Mouse (Mus musculus) limb, embryonic 15.5 days (tissue): ENCODE measurements around the gene Tecta. TPM values are rescaled to one million over a fixed set of nuclear protein-coding genes. Genes with fewer than 3 reads are reported as not detected.

Experiments used
- ATAC-seq: fragments of 200-750 bp; cut with Nextera tagmentation; 2 replicates; pipeline ENCODE4 v1.8.0; 2017; ENCODE audit warnings: low read depth, moderate TSS enrichment; ENCODE audit not compliant: insufficient number of reproducible peaks, low FRiP score, low TSS enrichment
- H3K27ac ChIP-seq: fragments of 300-500 bp; sonication (generic); 2 replicates; pipeline ENCODE4 v1.5.1; 2015; ENCODE audit warnings: moderate library complexity, mild to moderate bottlenecking, inconsistent platforms
- H3K27me3 ChIP-seq: fragments of 300-500 bp; sonication (generic); 2 replicates; pipeline ENCODE4 v1.6.1; 2015; ENCODE audit warnings: inconsistent platforms
- H3K36me3 ChIP-seq: fragments of 300-500 bp; sonication (generic); 2 replicates; pipeline ENCODE4 v1.6.1; 2015; ENCODE audit warnings: inconsistent platforms
- H3K4me1 ChIP-seq: fragments of 300-500 bp; sonication (generic); 2 replicates; pipeline ENCODE4 v1.6.1; 2015; ENCODE audit warnings: inconsistent platforms
- H3K4me2 ChIP-seq: fragments of 300-500 bp; sonication (generic); 2 replicates; pipeline ENCODE4 v1.6.1; 2015; ENCODE audit warnings: mild to moderate bottlenecking, inconsistent platforms
- H3K4me3 ChIP-seq: fragments of 300-500 bp; sonication (generic); 2 replicates; pipeline ENCODE4 v1.5.1; 2015; ENCODE audit warnings: mild to moderate bottlenecking, inconsistent platforms
- H3K9ac ChIP-seq: fragments of 300-500 bp; sonication (generic); 2 replicates; pipeline ENCODE4 v1.6.1; 2015; ENCODE audit warnings: inconsistent platforms
- H3K9me3 ChIP-seq: fragments of 300-500 bp; sonication (generic); 2 replicates; pipeline ENCODE4 v1.6.1; 2016; ENCODE audit warnings: inconsistent platforms
- WGBS: fragments of 180-500 bp; shearing (Covaris S2); methylation state at CpG from one replicate; pipeline ENCODE4 v1.1.7; 2015; 5-methylcytosine and 5-hydroxymethylcytosine counted together
- polyA plus RNA-seq: library from polyadenylated mRNA; unstranded; fragments of >200 nt; fragmentation: Nextera tagmentation; extraction: Ambion mirVana; gene quantifications from 2 replicates; pipeline ENCODE4 v1.2.1, GENCODE M21; 2015

The Tecta gene
- polyA plus RNA-seq, 1 experiment from 2014 or later, result 0.20 TPM

- H3K9me3 ChIP-seq, result no peaks in the 10 kb centered on the region
- H3K27ac ChIP-seq, result no peak overlapping the region
- no peak overlapping the region for H3K4me3 ChIP-seq
- no peak overlapping the region for H3K9ac ChIP-seq
- no peaks in the 10 kb centered on the region for H3K27me3 ChIP-seq
- H3K4me2 ChIP-seq, result no peak overlapping the region
- H3K36me3 ChIP-seq, result peaks cover 27% of the 10 kb centered on the region
- WGBS, result 51% methylated on average over 12 of the region's 12 CpGs
- no peak for ATAC-seq
- H3K4me1 ChIP-seq, result no peaks in the 10 kb centered on the region; the same call in 1 of the 2 replicates
These were observed 17.7 kb upstream of the Tecta start for GRCm38 (mm10) chr9:42417352-42417952.

GRCm38 (mm10) chr9:42415184-42415583 is 15.5 kb upstream of the Tecta start:
- no peak overlapping the region for H3K27ac ChIP-seq

GRCm38 (mm10) chr9:42413345-42413744 is 13.6 kb upstream of the Tecta start:
- Histone ChIP-seq H3K9me3 (no peaks in the 10 kb centered on the region), H3K4me2 (no peak overlapping the region), H3K4me1 (no peaks in the 10 kb centered on the region; the same call in 1 of the 2 replicates), H3K9ac (no peak overlapping the region), H3K4me3 (no peak overlapping the region), H3K27me3 (no peaks in the 10 kb centered on the region), H3K27ac (no peak overlapping the region), H3K36me3 (peaks cover 9% of the 10 kb centered on the region; the same call in 1 of the 2 replicates)
- 77% methylated on average over 12 of the region's 12 CpGs for WGBS
- ATAC-seq, result no peak

More at GRCm38 (mm10) chr9:42415184-42415583, 15.5 kb upstream of the Tecta start:
- H3K9ac ChIP-seq, result no peak overlapping the region
- whole genome bisulfite sequencing, result 33% methylated on average over 1 of the region's 1 CpGs
- H3K4me1 ChIP-seq, result no peaks in the 10 kb centered on the region; the same call in 1 of the 2 replicates
- no peak for ATAC-seq
- peaks cover 11% of the 10 kb centered on the region for H3K36me3 ChIP-seq
- H3K4me2 ChIP-seq, result no peak overlapping the region
- no peaks in the 10 kb centered on the region for H3K27me3 ChIP-seq
- H3K9me3 ChIP-seq, result no peaks in the 10 kb centered on the region
- no peak overlapping the region for H3K4me3 ChIP-seq

GRCm38 (mm10) chr9:42411296-42411695 is 11.6 kb upstream of the Tecta start:
- Histone ChIP-seq H3K4me3 (no peak overlapping the region), H3K4me1 (no peaks in the 10 kb centered on the region; the same call in 1 of the 2 replicates), H3K27ac (no peak overlapping the region), H3K36me3 (peaks cover 9% of the 10 kb centered on the region; the same call in 1 of the 2 replicates), H3K4me2 (no peak overlapping the region), H3K9ac (no peak overlapping the region), H3K27me3 (no peaks in the 10 kb centered on the region), H3K9me3 (no peaks in the 10 kb centered on the region)
- no peak for ATAC-seq
- WGBS, result 90% methylated on average over 6 of the region's 6 CpGs

- no peak overlapping the region for H3K4me3 ChIP-seq
- H3K36me3 ChIP-seq, result no peaks in the 10 kb centered on the region
- H3K27me3 ChIP-seq, result no peaks in the 10 kb centered on the region
- no peaks in the 10 kb centered on the region for H3K9me3 ChIP-seq
- no peak overlapping the region for H3K27ac ChIP-seq
- no peak overlapping the region for H3K9ac ChIP-seq
- WGBS, result 79% methylated on average over 4 of the region's 4 CpGs
- ATAC-seq, result no peak
- H3K4me2 ChIP-seq, result no peak overlapping the region
- H3K4me1 ChIP-seq, result no peaks in the 10 kb centered on the region
These were observed 6.0 kb upstream of the Tecta start for GRCm38 (mm10) chr9:42405736-42406135.

- Histone ChIP-seq H3K4me2 (no peak overlapping the region), H3K4me1 (no peaks in the 10 kb centered on the region), H3K9ac (no peak overlapping the region), H3K36me3 (no peaks in the 10 kb centered on the region), H3K9me3 (no peaks in the 10 kb centered on the region), H3K27ac (no peak overlapping the region), H3K27me3 (no peaks in the 10 kb centered on the region), H3K4me3 (no peak overlapping the region)
- no peak for ATAC-seq
- WGBS, result 78% methylated on average over 6 of the region's 6 CpGs
These were observed 1.8 kb upstream of the Tecta start for GRCm38 (mm10) chr9:42401486-42401885.

- Histone ChIP-seq H3K27me3 (no peaks in the 10 kb centered on the region), H3K4me2 (no peak overlapping the region), H3K9ac (no peak overlapping the region), H3K4me1 (no peaks in the 10 kb centered on the region; the same call in 1 of the 2 replicates), H3K4me3 (no peak overlapping the region), H3K36me3 (no peaks in the 10 kb centered on the region), H3K27ac (no peak overlapping the region), H3K9me3 (no peaks in the 10 kb centered on the region)
- no peak for ATAC-seq
- WGBS, result 58% methylated on average over 2 of the region's 2 CpGs
These were observed 3.6 kb downstream of the Tecta start for GRCm38 (mm10) chr9:42396141-42396540.

- Histone ChIP-seq H3K4me2 (no peak overlapping the region), H3K9ac (no peak overlapping the region), H3K27ac (no peak overlapping the region), H3K36me3 (no peaks in the 10 kb centered on the region), H3K4me3 (no peak overlapping the region), H3K27me3 (no peaks in the 10 kb centered on the region), H3K4me1 (peaks cover 6% of the 10 kb centered on the region; the same call in 1 of the 2 replicates), H3K9me3 (no peaks in the 10 kb centered on the region)
- ATAC-seq, result no peak
- WGBS, result 57% methylated on average over 6 of the region's 6 CpGs
These were observed 4.8 kb downstream of the Tecta start for GRCm38 (mm10) chr9:42394903-42395302.

- Histone ChIP-seq H3K9ac (no peak overlapping the region), H3K4me3 (no peak overlapping the region), H3K4me1 (peaks cover 6% of the 10 kb centered on the region; the same call in 1 of the 2 replicates), H3K27me3 (no peaks in the 10 kb centered on the region), H3K4me2 (no peak overlapping the region), H3K9me3 (no peaks in the 10 kb centered on the region), H3K27ac (no peak overlapping the region), H3K36me3 (no peaks in the 10 kb centered on the region)
- 68% methylated on average over 8 of the region's 8 CpGs for WGBS
- no peak for ATAC-seq
These were observed 5.4 kb downstream of the Tecta start for GRCm38 (mm10) chr9:42394321-42394720.

- Histone ChIP-seq H3K9me3 (no peaks in the 10 kb centered on the region), H3K4me1 (peaks cover 6% of the 10 kb centered on the region; the same call in 1 of the 2 replicates), H3K9ac (no peak overlapping the region), H3K36me3 (no peaks in the 10 kb centered on the region), H3K4me2 (no peak overlapping the region), H3K27ac (no peak overlapping the region), H3K27me3 (0 out of 2 replicates have a peak, but pooled peaks cover under 1% of the 10 kb centered on the region), H3K4me3 (no peak overlapping the region)
- 40% methylated on average over 6 of the region's 6 CpGs for WGBS
- ATAC-seq, result no peak
These were observed 6.8 kb downstream of the Tecta start for GRCm38 (mm10) chr9:42392927-42393326.

GRCm38 (mm10) chr9:42388490-42388889 is 11.2 kb downstream of the Tecta start:
- no peak for ATAC-seq
- Histone ChIP-seq H3K4me2 (no peak overlapping the region), H3K9me3 (no peaks in the 10 kb centered on the region), H3K4me1 (peaks cover 9% of the 10 kb centered on the region; the same call in 1 of the 2 replicates), H3K27me3 (peaks cover 4% of the 10 kb centered on the region; the same call in 1 of the 2 replicates), H3K4me3 (no peak overlapping the region), H3K36me3 (no peaks in the 10 kb centered on the region), H3K27ac (no peak overlapping the region), H3K9ac (no peak overlapping the region)
- 48% methylated on average over 4 of the region's 4 CpGs for WGBS

GRCm38 (mm10) chr9:42387038-42387437 is 12.7 kb downstream of the Tecta start:
- H3K9me3 ChIP-seq, result no peaks in the 10 kb centered on the region
- no peak for ATAC-seq
- H3K27me3 ChIP-seq, result peaks cover 4% of the 10 kb centered on the region; the same call in 1 of the 2 replicates
- no peak overlapping the region for H3K4me3 ChIP-seq
- WGBS, result 64% methylated on average over 8 of the region's 8 CpGs
- H3K36me3 ChIP-seq, result no peaks in the 10 kb centered on the region
- peaks cover 9% of the 10 kb centered on the region; the same call in 1 of the 2 replicates for H3K4me1 ChIP-seq
- H3K27ac ChIP-seq, result no peak overlapping the region
- no peak overlapping the region for H3K4me2 ChIP-seq
- H3K9ac ChIP-seq, result no peak overlapping the region
